Mouse (Mus musculus): ENCODE results near the gene Fndc9. TPM values are rescaled to one million over a fixed set of nuclear protein-coding genes. Genes with fewer than 3 reads are reported as not detected.

Fndc9 gene
- total and polyA plus RNA-seq, 2 experiments from 2014 or later: 1.8 to 5.0 TPM

DNA sequence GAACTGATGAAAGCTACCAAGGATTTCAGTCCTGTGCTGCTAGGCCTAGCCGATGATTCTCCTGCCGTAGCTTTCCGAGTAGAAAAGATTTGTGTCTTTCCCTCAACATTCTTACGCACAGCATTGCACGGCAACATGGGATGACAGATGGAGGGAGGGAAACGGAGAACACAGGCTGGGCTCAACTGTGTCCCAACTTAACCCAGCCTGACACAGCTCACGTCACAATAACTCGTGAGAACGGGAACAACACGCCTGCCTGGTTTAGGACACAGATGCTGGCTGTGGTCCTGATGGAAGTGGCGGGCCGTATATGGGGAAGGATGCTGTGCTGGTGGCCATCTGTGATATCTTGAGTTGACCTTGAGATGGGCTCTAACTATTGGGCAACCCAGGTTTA, 43.4 kb downstream of the Fndc9 start:
- DNase-seq (ENCODE audit: low spot score): no peak
- WGBS: 70% methylated on average over 12 of the region's 12 CpGs

DNA sequence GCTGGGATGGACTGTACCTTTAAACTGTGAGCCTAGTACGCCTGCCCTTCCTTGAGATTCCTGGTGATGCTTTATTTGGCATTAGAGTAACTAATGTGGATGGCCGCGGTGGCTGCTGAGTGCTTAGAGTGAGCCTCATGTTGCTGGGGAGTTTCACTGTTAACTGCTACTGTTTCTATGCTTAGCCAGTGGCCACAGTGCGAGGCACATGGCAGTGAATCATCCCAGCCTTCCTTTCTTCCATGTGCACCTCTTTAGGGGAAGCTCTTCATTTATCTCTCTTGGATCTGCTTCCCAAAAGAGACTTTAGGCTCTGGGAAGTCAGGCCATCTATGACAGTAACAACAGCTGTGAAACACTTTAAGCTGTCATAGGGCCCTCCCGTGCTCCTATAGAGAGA, 47.3 kb downstream of the Fndc9 start:
- Histone ChIP-seq H3K4me2 (ENCODE audit: low read depth, low read length) (no peak overlapping the region), H3K27ac (no peak overlapping the region), H3K27me3 (ENCODE audit: insufficient read depth, low read length) (no peaks in the 10 kb centered on the region), H3K4me3 (ENCODE audit: low read length) (no peak overlapping the region), H3K4me1 (ENCODE audit: insufficient read depth, low read length) (no peaks in the 10 kb centered on the region), H3K36me3 (ENCODE audit: insufficient read depth, low read length) (peaks cover 67% of the 10 kb centered on the region), H3K9me3 (ENCODE audit: low read length) (no peaks in the 10 kb centered on the region), H3K9ac (replicated peaks; ENCODE audit: low read length) (no peak overlapping the region)
- TF ChIP-seq CTCF (IDR thresholded peaks at IDR 0.05; ENCODE audit: low read depth): no peak
- no peak for ATAC-seq
- 93% methylated on average over 5 of the region's 5 CpGs for WGBS
- no peak for DNase-seq (ENCODE audit: low spot score)

More for the DNA sequence above, 43.4 kb downstream of the Fndc9 start:
- Histone ChIP-seq H3K27ac (no peak overlapping the region), H3K4me1 (ENCODE audit: insufficient read depth, low read length) (no peaks in the 10 kb centered on the region), H3K4me3 (ENCODE audit: low read length) (no peak overlapping the region), H3K27me3 (ENCODE audit: insufficient read depth, low read length) (no peaks in the 10 kb centered on the region), H3K9ac (replicated peaks; ENCODE audit: low read length) (no peak overlapping the region), H3K36me3 (ENCODE audit: insufficient read depth, low read length) (peaks cover 70% of the 10 kb centered on the region), H3K4me2 (ENCODE audit: low read depth, low read length) (no peak overlapping the region), H3K9me3 (ENCODE audit: low read length) (no peaks in the 10 kb centered on the region)
- no peak for ATAC-seq
- no peak for TF ChIP-seq CTCF (IDR thresholded peaks at IDR 0.05; ENCODE audit: low read depth)

DNA sequence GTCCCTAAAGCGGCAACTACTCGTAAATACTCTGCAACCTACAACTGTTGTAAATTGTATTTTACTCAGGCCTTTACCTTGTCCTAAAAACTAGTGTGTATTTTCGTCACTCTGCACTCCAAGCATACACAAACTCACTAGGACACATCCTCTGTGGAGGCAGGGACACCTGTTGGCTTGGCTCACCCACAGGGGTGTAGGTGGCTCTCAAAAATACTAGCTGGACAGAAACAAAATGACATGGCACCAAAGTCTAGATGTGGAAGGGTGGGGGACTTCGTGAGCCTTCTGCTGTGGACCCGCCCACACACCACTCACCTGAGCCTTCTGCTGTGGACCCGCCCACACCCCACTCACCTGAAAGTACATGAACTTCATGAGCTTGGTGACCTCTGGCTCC, 48.5 kb downstream of the Fndc9 start:
- Histone ChIP-seq H3K4me2 (ENCODE audit: low read depth, low read length) (no peak overlapping the region), H3K9me3 (ENCODE audit: low read length) (no peaks in the 10 kb centered on the region), H3K9ac (replicated peaks; ENCODE audit: low read length) (no peak overlapping the region), H3K4me1 (ENCODE audit: insufficient read depth, low read length) (no peaks in the 10 kb centered on the region), H3K4me3 (ENCODE audit: low read length) (no peak overlapping the region), H3K27ac (no peak overlapping the region), H3K36me3 (ENCODE audit: insufficient read depth, low read length) (peaks cover 61% of the 10 kb centered on the region), H3K27me3 (ENCODE audit: insufficient read depth, low read length) (no peaks in the 10 kb centered on the region)
- DNase-seq (ENCODE audit: low spot score) (no peak), ATAC-seq (no peak)
- no peak for TF ChIP-seq CTCF (IDR thresholded peaks at IDR 0.05; ENCODE audit: low read depth)
- 95% methylated on average over 6 of the region's 6 CpGs for WGBS

DNA sequence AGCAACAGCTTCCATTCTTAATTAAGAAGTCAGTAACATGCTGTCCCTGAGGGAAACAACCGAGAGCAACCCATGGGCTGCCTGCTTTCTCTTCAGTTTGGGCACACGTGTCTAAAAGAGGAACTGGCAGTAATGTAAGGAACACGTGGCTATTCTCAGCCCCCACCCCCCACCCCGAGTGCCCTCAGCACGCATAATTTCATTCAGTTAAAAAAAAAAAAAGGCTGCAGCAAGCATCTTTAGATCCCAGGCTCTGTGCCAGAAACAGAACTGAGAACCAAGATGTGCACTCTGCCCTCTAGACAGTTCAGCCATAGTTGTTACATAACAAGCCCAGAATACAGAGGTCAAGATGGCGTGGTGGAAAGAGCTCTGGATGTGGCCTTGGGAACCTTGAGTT, 51.5 kb downstream of the Fndc9 start:
- H3K36me3 ChIP-seq (ENCODE audit: insufficient read depth, low read length): peaks cover 37% of the 10 kb centered on the region
- no peaks in the 10 kb centered on the region for H3K27me3 ChIP-seq (ENCODE audit: insufficient read depth, low read length)
- no peak overlapping the region for H3K9ac ChIP-seq (replicated peaks; ENCODE audit: low read length)
- no peaks in the 10 kb centered on the region; the same call in 1 of the 2 replicates for H3K4me1 ChIP-seq (ENCODE audit: insufficient read depth, low read length)
- H3K9me3 ChIP-seq (ENCODE audit: low read length): no peaks in the 10 kb centered on the region
- no peak overlapping the region for H3K27ac ChIP-seq
- no peak for TF ChIP-seq CTCF (IDR thresholded peaks at IDR 0.05; ENCODE audit: low read depth)
- WGBS: 20% methylated on average over 6 of the region's 6 CpGs
- no peak overlapping the region for H3K4me3 ChIP-seq (ENCODE audit: low read length)
- no peak overlapping the region for H3K4me2 ChIP-seq (ENCODE audit: low read depth, low read length)
- DNase-seq (ENCODE audit: low spot score) (peak; percentile 33), ATAC-seq (no peak)

DNA sequence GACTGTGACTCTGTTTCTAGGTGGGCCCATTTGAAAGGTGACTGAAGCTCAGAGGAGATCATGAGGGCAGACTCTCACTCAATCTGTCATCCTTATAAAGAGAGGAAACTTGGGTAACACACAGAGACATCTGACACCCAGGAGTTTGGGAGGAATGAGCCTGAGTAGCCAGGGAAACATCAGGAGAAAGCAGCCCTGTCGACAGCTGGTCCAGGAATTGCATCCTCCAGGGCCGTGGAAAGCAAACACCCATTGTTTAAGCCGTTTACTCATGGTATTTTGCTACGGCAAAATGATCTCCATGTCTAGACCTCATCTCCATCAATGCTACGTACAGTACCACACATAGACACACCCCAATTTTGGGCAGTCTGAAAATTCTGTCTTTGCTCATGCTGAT, 52.8 kb downstream of the Fndc9 start:
- no peak for DNase-seq (ENCODE audit: low spot score)
- no peak for ATAC-seq
- H3K36me3 ChIP-seq (ENCODE audit: insufficient read depth, low read length): peaks cover 26% of the 10 kb centered on the region
- no peak overlapping the region for H3K27ac ChIP-seq
- H3K27me3 ChIP-seq (ENCODE audit: insufficient read depth, low read length): no peaks in the 10 kb centered on the region
- H3K9ac ChIP-seq (replicated peaks; ENCODE audit: low read length): no peak overlapping the region
- 66% methylated on average over 5 of the region's 5 CpGs for WGBS
- H3K4me3 ChIP-seq (ENCODE audit: low read length): no peak overlapping the region
- no peaks in the 10 kb centered on the region; the same call in 1 of the 2 replicates for H3K4me1 ChIP-seq (ENCODE audit: insufficient read depth, low read length)
- H3K9me3 ChIP-seq (ENCODE audit: low read length): no peaks in the 10 kb centered on the region
- no peak overlapping the region for H3K4me2 ChIP-seq (ENCODE audit: low read depth, low read length)
- no peak for TF ChIP-seq CTCF (IDR thresholded peaks at IDR 0.05; ENCODE audit: low read depth)

DNA sequence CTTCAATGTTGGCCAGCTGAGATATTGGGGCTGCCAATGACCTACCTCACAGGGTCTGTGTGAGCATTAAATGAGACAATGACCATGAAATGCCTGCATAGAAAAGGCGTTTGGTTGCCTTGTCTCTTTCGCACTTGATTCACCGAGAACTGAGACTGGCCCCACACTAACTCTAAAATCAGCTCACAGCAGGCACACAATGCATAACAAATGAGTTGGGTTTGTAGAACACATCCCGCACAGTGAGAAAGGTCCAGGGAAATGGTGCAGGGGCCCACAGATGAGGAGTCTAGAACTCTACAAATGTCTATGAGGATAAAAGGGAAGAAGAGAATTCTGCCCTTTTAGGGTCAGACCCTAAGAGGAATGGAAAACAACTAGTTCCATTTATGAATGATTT, 53.7 kb downstream of the Fndc9 start:
- no peak overlapping the region for H3K9ac ChIP-seq (replicated peaks; ENCODE audit: low read length)
- TF ChIP-seq CTCF (IDR thresholded peaks at IDR 0.05; ENCODE audit: low read depth): no peak
- no peak overlapping the region for H3K27ac ChIP-seq
- H3K9me3 ChIP-seq (ENCODE audit: low read length): no peaks in the 10 kb centered on the region
- peaks cover 17% of the 10 kb centered on the region; the same call in 1 of the 2 replicates for H3K36me3 ChIP-seq (ENCODE audit: insufficient read depth, low read length)
- no peak overlapping the region for H3K4me2 ChIP-seq (ENCODE audit: low read depth, low read length)
- DNase-seq (ENCODE audit: low spot score) (no peak), ATAC-seq (no peak)
- H3K4me3 ChIP-seq (ENCODE audit: low read length): no peak overlapping the region
- no peaks in the 10 kb centered on the region; the same call in 1 of the 2 replicates for H3K4me1 ChIP-seq (ENCODE audit: insufficient read depth, low read length)
- 24% methylated on average over 4 of the region's 4 CpGs for WGBS
- no peaks in the 10 kb centered on the region for H3K27me3 ChIP-seq (ENCODE audit: insufficient read depth, low read length)

Other genes with a start within 250 kb of the Fndc9 start
- gene Gm12166, start 183.2 kb upstream of the Fndc9 start, total RNA-seq (2014; rRNA removed): 6.5 and 10.6 TPM in 2 replicates
- gene Gm12166, start 183.2 kb upstream of the Fndc9 start, polyA plus RNA-seq (2015; fragmentation: Nextera tagmentation; extraction: Ambion mirVana): 8.2 and 8.3 TPM in 2 replicates
- 18.5 and 19.1 TPM in 2 replicates for gene Adam19, start 179.5 kb upstream of the Fndc9 start, total RNA-seq (2014; rRNA removed)
- gene Adam19, start 179.5 kb upstream of the Fndc9 start, polyA plus RNA-seq (2015; fragmentation: Nextera tagmentation; extraction: Ambion mirVana): 5.6 and 5.8 TPM in 2 replicates
- 0.65 and 1.6 TPM in 2 replicates for gene Nipal4, start 69.0 kb upstream of the Fndc9 start, total RNA-seq (2014; rRNA removed)
- 0.38 and 0.47 TPM in 2 replicates for gene Nipal4, start 69.0 kb upstream of the Fndc9 start, polyA plus RNA-seq (2015; fragmentation: Nextera tagmentation; extraction: Ambion mirVana)
- gene Cyfip2, start 77.3 kb downstream of the Fndc9 start, total RNA-seq (2014; rRNA removed): 136 and 162 TPM in 2 replicates
- 72.4 and 79.1 TPM in 2 replicates for gene Cyfip2, start 77.3 kb downstream of the Fndc9 start, polyA plus RNA-seq (2015; fragmentation: Nextera tagmentation; extraction: Ambion mirVana)
- gene Itk, start 154.0 kb downstream of the Fndc9 start, total RNA-seq (2014; rRNA removed): not detected in 2 replicates
- 0.04 TPM in 1 of 2 replicates, not detected in the other for gene Itk, start 154.0 kb downstream of the Fndc9 start, polyA plus RNA-seq (2015; fragmentation: Nextera tagmentation; extraction: Ambion mirVana)
- gene Fam71b, start 161.0 kb downstream of the Fndc9 start, total RNA-seq (2014; rRNA removed): not detected in 2 replicates
- not detected in 2 replicates for gene Fam71b, start 161.0 kb downstream of the Fndc9 start, polyA plus RNA-seq (2015; fragmentation: Nextera tagmentation; extraction: Ambion mirVana)
- 14.5 and 19.1 TPM in 2 replicates for gene Med7, start 201.4 kb downstream of the Fndc9 start, total RNA-seq (2014; rRNA removed)
- gene Med7, start 201.4 kb downstream of the Fndc9 start, polyA plus RNA-seq (2015; fragmentation: Nextera tagmentation; extraction: Ambion mirVana): 62.1 and 63.3 TPM in 2 replicates
- 0.21 and 0.43 TPM in 2 replicates for gene Havcr2, start 219.4 kb downstream of the Fndc9 start, total RNA-seq (2014; rRNA removed)
- gene Havcr2, start 219.4 kb downstream of the Fndc9 start, polyA plus RNA-seq (2015; fragmentation: Nextera tagmentation; extraction: Ambion mirVana): 0.23 and 0.24 TPM in 2 replicates

Measured in hindbrain, postnatal 0 days (tissue).